Mouse (Mus musculus) hindbrain, postnatal 0 days (tissue): ENCODE measurements around the gene Uhrf1bp1l. TPM values are rescaled to one million over a fixed set of nuclear protein-coding genes. Genes with fewer than 3 reads are reported as not detected.

ENCODE experiments used
- ATAC-seq: fragments of 200-750 bp; cut with Nextera tagmentation; 2 replicates; pipeline ENCODE4 v1.8.0; 2017; ENCODE audit warnings: mild to moderate bottlenecking, moderate TSS enrichment, moderate library complexity
- DNase-seq: peaks from one replicate; pipeline ENCODE4 v3.0.0-alpha.2; 2015; ENCODE audit warnings: low spot score
- H3K27ac ChIP-seq: fragments of 300-500 bp; sonication (generic); 2 replicates; pipeline ENCODE4 v1.5.1; 2014; ENCODE audit warnings: mild to moderate bottlenecking
- H3K27me3 ChIP-seq: fragments of 300-500 bp; sonication (generic); 2 replicates; pipeline ENCODE4 v1.6.1; 2014; ENCODE audit warnings: low read length, mixed read lengths; ENCODE audit not compliant: insufficient read depth
- H3K36me3 ChIP-seq: fragments of 300-500 bp; sonication (generic); 2 replicates; pipeline ENCODE4 v1.6.1; 2014; ENCODE audit warnings: low read length, mixed read lengths; ENCODE audit not compliant: insufficient read depth
- H3K4me1 ChIP-seq: fragments of 300-500 bp; sonication (generic); 2 replicates; pipeline ENCODE4 v1.6.1; 2014; ENCODE audit warnings: antibody characterized with exemption, low read length, mixed read lengths; ENCODE audit not compliant: insufficient read depth
- H3K4me2 ChIP-seq: fragments of 300-500 bp; sonication (generic); 2 replicates; pipeline ENCODE4 v1.6.1; 2014; ENCODE audit warnings: low read depth, mild to moderate bottlenecking, low read length, moderate library complexity, mixed read lengths
- H3K4me3 ChIP-seq: fragments of 300-500 bp; sonication (generic); 2 replicates; pipeline ENCODE4 v1.5.1; 2014; ENCODE audit warnings: low read length
- H3K9ac ChIP-seq: fragments of 300-500 bp; sonication (generic); replicated peaks from 2 replicates; pipeline ENCODE4 v1.6.1; 2014; ENCODE audit warnings: mild to moderate bottlenecking, low read length, moderate library complexity, mixed read lengths
- H3K9me3 ChIP-seq: fragments of 300-500 bp; sonication (generic); 2 replicates; pipeline ENCODE4 v1.6.1; 2016; ENCODE audit warnings: low read length, mixed read lengths
- CTCF ChIP-seq: IDR thresholded peaks from 2 replicates; pipeline ENCODE4 v1.5.1; 2016; ENCODE audit warnings: antibody characterized with exemption, control low read depth, low read depth
- WGBS: fragments of 180-500 bp; shearing (Covaris S2); extraction: QIAGEN DNeasy Blood & Tissue Kit; methylation state at CpG from one replicate; pipeline ENCODE4 v1.1.7; 2014; 5-methylcytosine and 5-hydroxymethylcytosine counted together
- polyA plus RNA-seq: library from polyadenylated mRNA; unstranded; fragments of >200 nt; fragmentation: Nextera tagmentation; extraction: Ambion mirVana; gene quantifications from 2 replicates; pipeline ENCODE4 v1.2.1, GENCODE M21; 2015
- total RNA-seq: library from RNA; depleted of rRNA; stranded (reverse); fragments of >200 nt; gene quantifications from 2 replicates; pipeline ENCODE4 v1.2.3, GENCODE M21; 2014

Gene Uhrf1bp1l
- total and polyA plus RNA-seq, 2 experiments from 2014 or later = 28.9 to 32.3 TPM

DNA sequence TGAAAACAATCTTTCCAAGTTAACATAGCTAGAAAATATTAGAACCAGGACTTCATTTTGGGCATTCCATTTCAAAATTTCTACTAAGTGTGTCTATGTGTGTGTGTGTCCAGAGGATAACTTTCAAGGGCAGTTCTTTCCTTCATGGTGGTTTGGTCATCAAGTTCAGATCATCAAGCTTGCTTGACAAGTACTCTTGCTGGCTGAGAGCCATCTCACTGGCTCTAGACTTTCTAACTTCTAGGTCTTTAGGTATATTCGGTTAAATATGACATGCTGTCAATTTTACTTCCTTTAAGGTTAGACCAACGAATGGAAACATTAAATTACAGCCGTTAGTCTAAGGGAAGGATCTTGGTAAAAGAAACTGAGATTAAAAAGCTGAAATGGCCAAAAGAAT is 450 bp upstream of the Uhrf1bp1l start:
- Histone ChIP-seq H3K27me3 (no peaks in the 10 kb centered on the region), H3K4me2 (peak overlapping the region; percentile 67), H3K4me3 (peak overlapping the region; percentile 96), H3K36me3 (no peaks in the 10 kb centered on the region), H3K9me3 (no peaks in the 10 kb centered on the region), H3K4me1 (0 out of 2 replicates have a peak, but pooled peaks cover 4% of the 10 kb centered on the region), H3K9ac (no peak overlapping the region; the same call in 1 of the 2 replicates), H3K27ac (no peak overlapping the region)
- ATAC-seq = no peak
- DNase-seq = no peak
- TF ChIP-seq CTCF = no peak
- 23% methylated on average over 3 of the region's 3 CpGs for WGBS

DNA sequence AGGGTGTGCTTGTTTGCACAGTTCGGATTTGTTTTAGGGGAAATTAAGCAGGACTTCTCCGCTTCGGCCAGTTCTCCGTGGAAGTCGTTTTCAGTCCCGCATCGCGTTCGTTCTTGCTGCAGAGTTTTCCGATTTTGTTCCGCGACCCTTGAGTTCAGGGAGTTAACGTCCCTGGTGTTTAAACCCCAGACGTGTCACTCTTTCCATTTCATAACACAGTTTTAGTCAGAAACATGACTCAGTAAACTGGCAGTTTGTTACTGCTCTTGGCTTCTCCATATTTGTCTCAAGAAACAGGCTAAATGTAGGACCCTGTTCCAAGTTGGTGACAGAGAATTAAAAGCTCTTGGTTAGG is 852 bp downstream of the Uhrf1bp1l start:
- Histone ChIP-seq H3K36me3 (no peaks in the 10 kb centered on the region), H3K27ac (peak overlapping the region; percentile 94), H3K4me2 (peak overlapping the region; percentile 67), H3K27me3 (no peaks in the 10 kb centered on the region), H3K9ac (peak overlapping the region; percentile 93), H3K4me1 (0 out of 2 replicates have a peak, but pooled peaks cover 4% of the 10 kb centered on the region), H3K9me3 (no peaks in the 10 kb centered on the region), H3K4me3 (peak overlapping the region; percentile 96)
- under 1% methylated on average over 14 of the region's 14 CpGs for WGBS
- TF ChIP-seq CTCF = no peak
- DNase-seq (no peak), ATAC-seq (no peak)

DNA sequence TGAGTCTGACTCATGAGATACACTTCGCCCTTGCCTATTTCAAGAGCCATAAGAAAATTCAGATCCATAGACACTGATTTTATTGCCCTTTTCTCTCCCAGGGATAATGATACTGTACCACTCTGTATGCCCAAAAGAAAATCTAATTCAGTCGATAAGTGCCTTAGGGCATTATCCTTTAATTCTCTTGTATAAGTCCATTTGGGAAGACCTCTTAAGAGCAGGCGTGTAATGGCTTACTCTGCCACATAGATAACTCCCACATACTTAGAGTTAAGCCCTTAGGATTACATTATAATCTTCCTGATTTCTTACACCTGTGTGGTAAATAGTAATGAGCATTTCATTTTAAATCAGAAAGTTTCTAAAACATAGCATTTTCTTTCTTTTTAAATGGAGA is 1.8 kb downstream of the Uhrf1bp1l start:
- Histone ChIP-seq H3K4me2 (peak overlapping the region; percentile 67; the same call in 1 of the 2 replicates), H3K9me3 (no peaks in the 10 kb centered on the region), H3K4me3 (0 out of 2 replicates have a peak overlapping the region, but pooled peaks have one; percentile 6), H3K9ac (no peak overlapping the region), H3K4me1 (0 out of 2 replicates have a peak, but pooled peaks cover 4% of the 10 kb centered on the region), H3K27ac (no peak overlapping the region), H3K36me3 (no peaks in the 10 kb centered on the region), H3K27me3 (no peaks in the 10 kb centered on the region)
- no peak for DNase-seq
- 82% methylated on average over 3 of the region's 3 CpGs for WGBS
- no peak for ATAC-seq
- no peak for TF ChIP-seq CTCF

GRCm38 (mm10) chr10:89747221-89747905 is 2.6 kb downstream of the Uhrf1bp1l start:
- H3K27me3 ChIP-seq = no peaks in the 10 kb centered on the region
- TF ChIP-seq CTCF = no peak
- no peaks in the 10 kb centered on the region for H3K36me3 ChIP-seq
- H3K4me2 ChIP-seq = no peak overlapping the region
- 0 out of 2 replicates have a peak, but pooled peaks cover 4% of the 10 kb centered on the region for H3K4me1 ChIP-seq
- no peaks in the 10 kb centered on the region for H3K9me3 ChIP-seq
- H3K4me3 ChIP-seq = no peak overlapping the region
- DNase-seq = no peak
- no peak overlapping the region for H3K9ac ChIP-seq
- 85% methylated on average over 8 of the region's 8 CpGs for WGBS
- no peak for ATAC-seq
- no peak overlapping the region for H3K27ac ChIP-seq

- no peak overlapping the region for H3K4me2 ChIP-seq
- no peak overlapping the region for H3K9ac ChIP-seq
- H3K36me3 ChIP-seq = no peaks in the 10 kb centered on the region
- no peak overlapping the region for H3K27ac ChIP-seq
- WGBS = 79% methylated on average over 1 of the region's 1 CpGs
- no peaks in the 10 kb centered on the region for H3K27me3 ChIP-seq
- ATAC-seq = no peak
- 0 out of 2 replicates have a peak, but pooled peaks cover 4% of the 10 kb centered on the region for H3K4me1 ChIP-seq
- TF ChIP-seq CTCF = no peak
- no peak overlapping the region for H3K4me3 ChIP-seq
- H3K9me3 ChIP-seq = no peaks in the 10 kb centered on the region
- DNase-seq = no peak
Observed at GRCm38 (mm10) chr10:89747911-89748310, 3.1 kb downstream of the Uhrf1bp1l start.

DNA sequence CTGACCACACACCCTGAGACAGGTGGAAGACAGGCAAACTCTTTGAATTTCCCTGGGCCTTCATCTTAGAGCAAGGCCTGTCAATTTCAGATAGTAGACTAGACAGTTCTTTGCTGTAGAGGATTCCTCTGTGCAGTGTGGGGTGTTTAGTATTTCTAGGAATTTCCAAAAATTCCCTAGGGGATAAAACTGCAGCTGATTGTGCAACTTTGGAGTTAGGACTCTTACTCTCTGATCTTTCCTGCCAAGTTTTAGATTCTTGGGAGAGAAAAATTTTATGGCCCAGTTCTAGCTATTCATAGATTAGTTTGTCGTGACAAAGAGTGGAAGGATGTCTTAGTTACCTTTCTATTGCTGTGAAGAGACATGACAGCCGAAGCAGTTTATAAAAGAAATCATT is 3.8 kb downstream of the Uhrf1bp1l start:
- TF ChIP-seq CTCF = no peak
- no peaks in the 10 kb centered on the region for H3K36me3 ChIP-seq
- H3K9ac ChIP-seq = no peak overlapping the region
- H3K27me3 ChIP-seq = no peaks in the 10 kb centered on the region
- H3K4me1 ChIP-seq = 0 out of 2 replicates have a peak, but pooled peaks cover 4% of the 10 kb centered on the region
- no peak overlapping the region for H3K4me2 ChIP-seq
- 84% methylated on average over 2 of the region's 2 CpGs for WGBS
- DNase-seq = no peak
- H3K27ac ChIP-seq = no peak overlapping the region
- no peak for ATAC-seq
- no peak overlapping the region for H3K4me3 ChIP-seq
- no peaks in the 10 kb centered on the region for H3K9me3 ChIP-seq

DNA sequence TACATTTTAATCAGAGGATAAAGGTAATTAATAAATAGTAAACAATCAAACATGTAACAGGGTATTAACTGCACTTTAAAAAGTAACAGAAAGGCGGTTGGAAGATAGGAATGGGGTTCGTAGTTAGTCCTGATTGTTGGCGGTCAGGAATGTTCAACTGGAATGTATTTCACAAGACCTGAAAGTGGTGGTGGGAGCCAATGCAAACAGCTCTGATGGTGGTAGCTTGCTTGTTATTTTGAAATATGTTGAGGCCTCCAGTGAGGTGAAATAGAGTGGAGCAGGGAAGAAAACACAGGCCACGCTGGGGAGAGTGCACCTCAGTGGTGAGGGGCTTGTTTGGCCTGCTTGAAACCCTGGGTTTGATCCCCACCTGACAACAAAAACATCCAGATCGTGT is 6.3 kb downstream of the Uhrf1bp1l start:
- DNase-seq (no peak), ATAC-seq (no peak)
- H3K4me3 ChIP-seq = no peak overlapping the region
- 89% methylated on average over 5 of the region's 5 CpGs for WGBS
- H3K9me3 ChIP-seq = no peaks in the 10 kb centered on the region
- no peaks in the 10 kb centered on the region for H3K36me3 ChIP-seq
- H3K27me3 ChIP-seq = no peaks in the 10 kb centered on the region
- no peak overlapping the region for H3K9ac ChIP-seq
- 0 out of 2 replicates have a peak, but pooled peaks cover 4% of the 10 kb centered on the region for H3K4me1 ChIP-seq
- H3K27ac ChIP-seq = no peak overlapping the region
- no peak overlapping the region for H3K4me2 ChIP-seq
- no peak for TF ChIP-seq CTCF
